Mouse (Mus musculus) bone marrow macrophage, adult 2 months (primary cell): ENCODE measurements at regions not wholly inside any gene's neighbourhood (a gene's known extent, or its start where the extent isn't known, plus 50 kb on each side); places are given as distances from the start of the nearest gene placed in this dataset.

Experiments
- CTCF ChIP-seq: IDR thresholded peaks from 2 replicates; pipeline ENCODE4 v1.5.1; 2012; ENCODE audit warnings: low read depth, mild to moderate bottlenecking, low read length, moderate library complexity
- POLR2A ChIP-seq: IDR thresholded peaks from 2 replicates; pipeline ENCODE4 v1.6.1; 2012; ENCODE audit warnings: mild to moderate bottlenecking, low read depth, low read length, borderline replicate concordance

- TF ChIP-seq POLR2A (no peak), CTCF (no peak)
These were observed 241.6 kb upstream of the Atp5g3 start for GRCm38 (mm10) chr2:74152534-74153246.
